Mouse (Mus musculus) thymus, postnatal 10 days (tissue): ENCODE measurements around the gene Btbd2.
A peak's percentile ranks its signal among the peaks of the same experiment; 100 is the strongest.
"Not testable (repeated sequence)": the region's sequence is repeated elsewhere in the genome, so short reads cannot be mapped to it uniquely, and the experiment has no call there.

Source experiments
- DNase-seq, 2 experiments: peaks; one replicate each; pipeline ENCODE4 v3.0.0; 2021; ENCODE audit warnings: low spot score in 2 of 2

The Btbd2 gene

GRCm38 (mm10) chr10:80609269-80609924 is 47.5 kb downstream of the Btbd2 start:
- DNase-seq = no peak

DNA sequence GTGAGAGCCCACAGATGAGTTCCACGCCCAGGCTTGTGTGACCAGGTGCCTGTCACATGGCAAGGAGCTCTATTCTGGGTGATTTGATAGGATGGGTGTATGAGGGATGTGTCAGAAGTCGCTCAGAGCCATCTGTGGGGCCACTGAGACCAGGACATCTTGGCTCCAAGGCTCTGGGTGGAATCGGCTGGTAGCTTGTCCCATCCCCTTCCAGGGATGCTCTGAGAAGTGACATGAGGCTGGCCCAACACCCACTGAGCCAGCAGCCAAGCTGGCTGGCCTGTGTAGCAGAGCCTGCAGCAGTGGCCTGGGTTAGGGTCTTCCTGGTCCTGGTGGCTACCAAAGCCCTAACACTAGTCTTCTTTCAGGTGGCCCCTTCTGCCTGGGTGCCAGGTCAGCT is 48.4 kb downstream of the Btbd2 start:
- no peak for DNase-seq

DNA sequence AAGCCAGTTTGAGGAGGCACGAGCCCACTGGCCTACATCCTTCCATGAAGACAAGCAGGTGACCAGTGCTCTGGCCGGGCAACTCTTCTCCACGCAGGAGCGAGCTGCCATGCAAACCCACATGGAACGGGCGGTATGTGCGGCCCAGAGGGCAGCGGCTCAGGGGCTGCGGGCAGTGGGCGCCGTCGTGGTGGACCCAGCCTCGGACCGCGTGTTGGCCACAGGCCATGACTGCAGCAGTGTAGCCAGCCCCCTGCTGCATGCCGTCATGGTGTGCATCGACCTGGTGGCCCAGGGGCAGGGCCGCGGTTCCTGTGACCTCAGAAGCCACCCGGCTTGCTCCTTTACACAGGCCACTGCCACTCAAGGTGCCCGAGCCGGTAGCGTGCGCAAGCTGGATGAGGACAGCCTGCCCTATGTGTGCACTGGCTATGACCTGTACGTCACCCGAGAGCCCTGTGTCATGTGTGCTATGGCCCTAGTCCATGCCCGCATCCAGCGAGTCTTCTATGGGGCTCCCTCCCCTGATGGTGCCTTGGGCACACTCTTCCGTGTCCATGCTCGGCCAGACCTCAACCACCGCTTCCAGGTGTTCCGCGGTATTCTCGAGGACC is 50.0 kb downstream of the Btbd2 start:
- DNase-seq = no peak

DNA sequence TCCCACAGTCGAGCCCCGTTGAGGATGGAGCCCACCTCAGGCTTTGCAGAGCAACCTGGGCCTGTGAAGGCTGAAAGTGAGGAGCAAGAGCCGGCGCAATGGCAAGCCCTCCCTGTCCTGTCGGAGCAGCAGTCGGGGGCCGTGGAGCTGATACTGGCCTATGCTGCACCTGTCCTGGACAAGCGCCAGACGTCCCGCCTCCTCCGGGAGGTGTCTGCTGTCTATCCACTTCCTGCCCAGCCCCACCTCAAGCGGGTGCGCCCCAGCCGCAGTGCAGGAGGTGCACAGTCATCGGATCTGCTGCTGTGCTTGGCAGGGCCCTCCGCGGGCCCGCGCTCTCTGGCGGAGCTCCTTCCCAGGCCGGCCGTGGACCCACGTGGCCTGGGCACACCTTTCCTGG is 50.6 kb downstream of the Btbd2 start:
- DNase-seq = peak; percentile 58

GRCm38 (mm10) chr10:80605721-80606120 is 51.1 kb downstream of the Btbd2 start, which contains the start of gene Gm49322:
Gene Gm49322 (plus strand): TSS chr10:80606021.
- not testable (repeated sequence) for DNase-seq

GRCm38 (mm10) chr10:80604988-80605387 is 51.9 kb downstream of the Btbd2 start:
- DNase-seq = no peak

GRCm38 (mm10) chr10:80604001-80604509 is 52.8 kb downstream of the Btbd2 start:
- DNase-seq = no peak

GRCm38 (mm10) chr10:80603364-80603763 is 53.5 kb downstream of the Btbd2 start:
- no peak for DNase-seq

DNA sequence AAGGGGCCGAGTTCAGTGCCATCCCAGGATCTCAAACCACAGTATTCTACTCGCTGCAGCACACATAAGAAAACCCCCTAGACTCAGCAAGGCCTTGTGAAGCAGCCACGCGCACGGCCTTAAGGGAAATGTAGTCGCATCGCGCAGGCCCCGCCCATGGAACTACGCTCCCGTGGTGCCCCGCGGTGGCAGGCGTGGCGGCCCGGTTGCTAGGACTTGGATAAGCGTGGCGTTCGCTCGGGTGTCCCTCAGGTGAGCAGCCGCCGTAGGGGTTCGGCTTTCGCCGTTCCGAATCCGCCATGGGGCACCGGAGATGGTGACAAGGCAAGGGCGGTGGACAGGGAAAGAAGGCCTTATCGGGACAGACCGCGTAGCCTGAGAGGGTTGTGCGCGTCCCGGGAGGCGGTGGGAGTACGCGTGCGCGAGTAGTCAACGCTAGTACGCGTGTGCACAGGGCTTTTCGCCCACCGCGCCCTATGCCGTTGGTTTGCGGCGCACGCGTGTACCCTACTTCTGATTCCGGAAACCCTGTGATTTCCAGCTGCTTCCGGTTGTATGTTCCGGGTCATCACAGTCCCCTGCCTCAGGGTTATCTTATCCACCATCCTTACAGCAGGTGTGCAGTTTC is 54.1 kb downstream of the Btbd2 start, which contains the start of the genes Scamp4 and Adat3:
TSS of gene Scamp4 (plus strand) at position 175 of the 628 bp plus-strand sequence.
TSS of gene Adat3 (plus strand) at position 183 of the 628 bp plus-strand sequence.
- peak; percentile 91 to 94 for DNase-seq

DNA sequence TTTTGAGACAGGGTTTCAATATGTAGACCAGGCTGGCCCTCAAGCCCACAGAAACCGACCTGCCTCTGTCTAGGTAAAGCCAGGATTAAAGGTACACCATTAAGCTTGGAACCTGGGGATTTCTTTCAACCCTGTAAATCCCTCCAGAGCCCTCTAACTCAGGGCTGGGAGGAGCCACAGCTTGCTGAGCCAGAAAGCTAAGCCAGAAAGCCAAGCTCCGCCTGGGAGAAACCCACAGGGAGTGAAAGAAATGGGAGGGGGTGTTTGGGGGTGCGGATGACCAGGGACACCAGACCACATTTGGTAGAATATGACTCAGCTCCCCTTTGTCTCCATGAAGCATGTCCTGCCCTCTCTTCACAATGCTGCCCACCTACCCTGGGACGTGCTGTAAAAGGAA is 60.6 kb downstream of the Btbd2 start:
- no peak for DNase-seq
